Mouse (Mus musculus): ENCODE results near the gene Ifi202b.
"Not testable (repeated sequence)": the region's sequence is repeated elsewhere in the genome, so short reads cannot be mapped to it uniquely, and the experiment has no call there.

Gene Ifi202b

DNA sequence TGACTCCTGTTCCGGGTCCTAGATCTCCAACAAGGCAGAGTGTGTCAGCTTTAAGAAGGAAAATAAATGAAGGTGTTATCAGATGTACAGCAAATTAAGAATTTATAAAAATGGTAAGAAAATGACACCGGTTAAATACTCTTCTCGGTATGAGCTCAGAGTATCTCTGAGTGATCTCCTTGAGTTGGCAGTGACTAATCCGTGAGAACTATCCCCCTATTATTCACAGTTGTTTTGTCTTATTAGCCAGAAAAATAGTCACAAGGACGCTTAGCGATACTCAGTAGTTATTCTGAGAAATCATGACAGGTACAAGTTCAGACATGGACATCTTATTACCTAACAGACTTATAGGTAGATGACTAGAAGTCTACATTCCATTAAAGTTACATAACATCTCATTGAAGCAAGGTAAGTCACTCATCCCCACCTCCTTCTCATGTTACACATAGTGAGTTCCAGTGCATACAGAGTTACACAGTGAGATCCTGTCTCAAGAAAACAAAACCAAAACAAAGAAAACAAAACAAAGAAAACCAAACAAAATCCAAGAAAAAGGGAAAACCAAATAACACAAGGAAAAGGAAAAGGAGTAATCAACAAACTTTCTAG lies at the start of gene Ifi202b:
TSS of gene Ifi202b (minus strand) at position 51 of the 612 bp plus-strand sequence.
- not testable (repeated sequence) for DNase-seq

DNA sequence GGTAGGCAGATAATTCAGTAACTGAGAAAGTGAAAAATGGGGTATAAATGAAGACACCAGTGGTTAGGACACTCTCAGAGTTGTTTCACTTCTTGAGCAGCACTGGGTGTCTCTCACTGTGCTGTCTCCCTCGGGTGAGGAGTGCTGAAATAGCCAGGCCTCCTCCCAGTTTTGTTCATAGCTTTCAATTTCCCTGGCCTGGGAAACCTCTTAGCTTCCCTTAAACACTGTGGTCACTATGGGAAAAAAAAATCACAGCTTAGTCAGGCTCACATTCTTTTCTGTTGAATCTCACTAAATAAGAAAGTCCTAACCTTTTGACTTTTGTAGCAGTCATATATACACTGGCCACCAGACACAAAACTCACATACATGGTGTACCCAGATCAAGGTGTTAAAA lies 49.2 kb upstream of the Ifi202b start, which contains the start of gene Ifi205:
TSS of gene Ifi205 (minus strand) at position 113 of the 400 bp plus-strand sequence.
- DNase-seq, result no peak

GRCm38 (mm10) chr1:174007050-174007449 lies 24.5 kb upstream of the Ifi202b start:
- DNase-seq, result not testable (repeated sequence)

DNA sequence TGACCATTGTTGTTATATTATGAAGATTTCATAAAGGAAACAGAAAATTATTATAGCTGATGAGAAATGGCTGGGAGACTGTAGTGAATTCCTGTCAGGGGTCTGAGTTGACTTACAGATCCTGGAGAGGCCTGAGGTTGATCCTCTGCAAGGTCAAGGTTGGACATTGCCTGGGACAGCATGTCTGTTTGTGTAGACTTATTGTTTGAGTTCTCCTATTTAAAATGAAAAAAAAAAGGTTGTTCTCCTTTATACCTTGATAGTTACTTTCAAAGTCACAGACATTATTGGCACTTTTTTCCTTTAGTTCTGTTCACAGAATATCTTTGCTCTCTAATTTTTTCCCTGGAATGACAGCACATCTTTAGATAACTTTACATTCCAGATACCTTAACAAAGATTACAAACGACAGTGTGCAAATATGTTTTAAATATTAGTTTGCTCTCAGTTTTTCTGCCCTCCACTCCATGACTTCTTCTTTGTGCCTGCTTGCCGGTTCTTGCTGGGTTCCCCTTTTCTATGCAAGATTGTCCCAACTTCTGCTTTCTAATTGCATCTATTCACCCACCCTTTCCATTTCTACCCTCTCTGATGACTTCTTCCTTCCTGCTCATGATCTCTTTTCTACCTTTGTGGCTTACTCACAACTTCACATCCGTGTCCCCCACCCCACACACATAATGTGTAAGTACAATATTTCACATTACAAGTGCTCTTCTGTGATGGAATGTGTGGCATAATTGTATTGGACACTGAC lies 22.0 kb upstream of the Ifi202b start:
- not testable (repeated sequence) for DNase-seq

DNA sequence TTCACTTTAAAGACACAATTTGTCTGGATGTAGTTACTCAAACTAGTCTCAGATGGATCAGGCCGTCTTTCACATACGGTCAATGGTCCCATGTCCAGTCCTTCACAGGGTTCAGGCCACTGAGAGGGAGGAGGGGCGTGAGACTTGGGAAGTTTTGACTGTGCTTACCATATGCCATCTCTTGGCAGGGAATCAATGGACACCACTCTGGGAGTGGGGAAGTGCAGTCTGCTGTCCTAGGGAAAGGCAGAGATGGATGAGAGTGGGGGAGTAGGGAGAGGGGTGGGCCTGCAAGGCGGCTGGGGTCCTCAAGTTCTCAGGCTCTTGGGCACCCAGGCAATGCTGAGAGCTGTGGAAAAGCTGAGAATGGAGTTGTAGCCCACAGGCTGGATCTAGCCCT lies 12.5 kb upstream of the Ifi202b start:
- no peak for DNase-seq

DNA sequence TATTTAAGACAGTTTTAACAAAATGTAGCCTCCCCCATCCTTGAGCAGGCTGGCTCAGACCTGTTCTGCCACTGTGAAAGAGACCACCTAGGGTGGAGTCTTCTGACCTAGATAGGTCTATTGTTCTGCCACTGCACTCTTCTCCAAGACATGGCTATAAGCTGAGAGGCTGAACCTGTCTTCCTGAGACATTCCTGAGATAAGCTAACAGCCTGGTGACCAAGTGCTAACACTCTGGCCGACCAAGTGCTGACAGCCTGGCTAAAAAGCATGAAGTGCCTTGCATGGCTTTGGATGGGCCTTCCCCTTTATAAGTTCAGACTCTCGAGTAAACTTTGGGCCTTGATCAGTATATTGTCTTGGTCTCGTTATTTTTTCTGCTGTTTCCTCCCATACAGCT lies 1.5 kb downstream of the Ifi202b start:
- not testable (repeated sequence) for DNase-seq

GRCm38 (mm10) chr1:173977622-173978021 lies 4.9 kb downstream of the Ifi202b start:
- no peak for DNase-seq

DNA sequence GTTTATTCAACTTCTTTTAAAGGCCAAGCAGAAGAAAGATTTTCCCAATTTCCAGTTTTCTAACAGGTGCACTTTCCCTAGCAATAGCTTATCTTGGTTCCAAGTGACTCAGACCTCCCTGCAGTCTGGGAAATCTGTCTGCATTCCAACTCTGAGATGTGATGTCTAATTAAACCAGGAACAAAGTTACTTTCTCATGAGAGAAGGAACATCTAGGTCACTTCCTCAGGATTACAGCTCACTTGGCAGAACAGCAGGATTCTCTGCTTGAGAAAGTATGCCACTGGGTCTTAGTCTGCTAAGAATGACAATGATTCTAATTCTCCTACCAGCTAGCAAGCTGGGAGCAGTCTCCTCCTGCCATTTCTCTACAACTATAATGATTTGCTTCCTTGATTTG lies 9.4 kb downstream of the Ifi202b start:
- DNase-seq, result no peak

- not testable (repeated sequence) for DNase-seq
These were observed 21.1 kb downstream of the Ifi202b start for GRCm38 (mm10) chr1:173961491-173961890.

DNA sequence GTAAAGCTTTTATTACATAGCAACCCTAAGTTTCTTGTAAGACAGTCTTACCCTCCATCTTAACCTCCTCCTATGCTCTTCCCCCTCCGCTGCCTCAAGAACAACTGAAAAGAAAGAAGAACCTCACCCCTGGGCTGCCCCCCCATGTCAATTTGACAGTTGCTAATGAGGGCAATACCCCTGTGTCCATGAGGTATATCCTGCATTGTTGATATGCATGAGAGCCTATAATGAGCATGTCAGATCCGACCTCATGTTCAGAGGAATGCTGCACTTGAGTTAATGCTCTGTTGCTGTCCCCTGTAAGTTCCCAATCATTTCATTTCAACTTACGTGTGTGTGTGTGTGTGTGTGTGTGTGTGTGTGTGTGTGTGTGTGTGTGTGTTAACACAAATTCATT lies 22.5 kb downstream of the Ifi202b start:
- not testable (repeated sequence) for DNase-seq

- not testable (repeated sequence) for DNase-seq
These were observed 26.6 kb downstream of the Ifi202b start for GRCm38 (mm10) chr1:173955839-173956527.

DNA sequence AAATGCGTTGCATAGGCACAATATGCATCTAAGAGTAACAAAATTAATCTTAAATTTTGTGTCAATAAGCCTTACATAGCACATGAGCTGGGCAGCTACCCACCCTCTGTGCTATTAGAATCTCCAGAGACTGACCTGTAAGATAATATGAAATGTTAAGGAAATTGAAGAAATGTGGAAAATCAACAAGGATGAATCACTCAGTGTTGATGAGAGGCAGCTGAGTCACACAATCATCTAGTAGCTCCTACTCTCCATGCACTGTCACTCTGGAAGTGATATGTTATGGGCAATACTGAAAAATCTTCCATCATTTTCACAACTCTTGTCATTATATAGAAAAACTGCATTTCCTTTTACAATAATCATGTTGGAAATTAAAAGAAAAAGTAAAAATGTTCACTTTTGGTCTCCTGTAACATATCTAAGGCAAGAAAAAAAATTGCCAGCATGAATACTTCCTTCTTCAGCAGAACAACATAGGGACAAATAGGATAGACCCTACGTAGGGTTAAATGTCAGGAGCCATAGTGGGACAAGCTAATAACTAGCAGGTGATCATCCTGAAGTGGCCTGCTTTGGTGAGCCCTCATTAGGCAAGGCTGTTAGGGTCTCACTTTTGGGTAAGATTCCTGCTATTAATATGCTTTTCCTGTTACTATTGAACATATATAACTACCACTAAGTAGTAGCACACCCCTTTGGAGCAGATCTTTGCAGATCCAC lies 27.3 kb downstream of the Ifi202b start:
- no peak for DNase-seq

DNA sequence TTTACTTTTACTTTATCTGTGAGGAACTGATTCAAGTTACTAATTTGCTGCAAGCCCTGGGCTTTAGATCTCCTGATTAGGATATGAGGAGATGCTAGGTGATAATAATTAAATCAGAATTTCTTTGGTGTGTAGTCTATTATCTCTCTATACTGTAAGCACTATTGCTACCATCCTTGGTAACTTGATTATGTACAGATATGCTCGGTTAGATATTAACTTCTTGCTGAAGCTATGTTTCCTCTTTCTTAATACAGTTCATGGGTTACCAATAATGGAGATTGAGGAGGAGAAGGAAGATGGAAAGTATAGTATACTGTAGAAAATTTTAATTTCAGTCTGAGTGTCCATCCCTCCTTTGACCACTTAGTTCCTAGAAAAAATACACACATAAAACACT lies 29.0 kb downstream of the Ifi202b start:
- no peak for DNase-seq

- not testable (repeated sequence) for DNase-seq
These were observed 33.5 kb downstream of the Ifi202b start for GRCm38 (mm10) chr1:173949044-173949443.

- peak in 1 of 2 experiments; percentile 5 for DNase-seq
These were observed 39.8 kb downstream of the Ifi202b start for GRCm38 (mm10) chr1:173942780-173943066.

DNA sequence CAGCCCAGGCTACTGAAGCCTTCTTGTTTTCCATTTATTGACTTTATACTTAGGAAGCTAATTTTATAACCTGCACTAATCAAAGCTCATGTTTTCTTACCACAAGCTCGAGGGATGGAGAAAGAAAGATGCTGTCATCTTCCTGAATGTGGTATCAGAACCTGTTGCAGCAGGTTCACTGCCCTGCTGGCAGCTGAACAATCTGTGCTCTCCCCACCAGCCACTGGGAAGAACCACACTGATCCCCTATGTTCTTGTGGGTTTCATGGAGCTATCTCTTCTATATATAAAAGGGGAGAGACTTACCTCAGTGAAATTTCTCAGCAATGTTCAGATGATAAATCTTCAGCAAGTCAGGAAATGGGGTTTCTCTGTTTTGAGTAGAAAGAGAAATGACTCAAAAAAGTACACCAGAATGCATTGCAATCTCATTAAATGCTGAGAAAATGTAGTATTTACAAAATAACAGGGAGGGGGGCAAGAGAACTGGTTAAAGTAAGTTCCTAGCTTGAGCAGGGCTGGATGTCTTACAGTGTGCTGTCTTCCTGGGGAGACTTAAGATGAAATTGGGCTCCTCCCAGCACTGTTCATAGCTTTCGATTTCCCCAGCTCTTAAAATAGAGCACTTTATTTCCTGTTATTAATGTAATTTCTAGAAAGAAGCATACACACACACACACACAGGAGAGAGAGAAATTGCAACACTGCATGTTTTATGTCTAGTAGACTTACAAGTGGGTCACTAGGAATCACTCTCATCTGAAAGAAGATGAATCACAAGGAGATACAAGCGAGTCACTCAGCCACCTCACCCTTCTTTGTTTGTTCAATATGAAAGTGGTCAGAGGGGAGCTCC lies 40.4 kb downstream of the Ifi202b start, which contains the start of the genes Mndal and Ifi203:
TSS of gene Mndal (minus strand) at position 568 of the 856 bp plus-strand sequence.
TSS of gene Ifi203 (minus strand) at position 749 of the 856 bp plus-strand sequence.
- DNase-seq, result peak in 1 of 2 experiments; percentile 2

DNA sequence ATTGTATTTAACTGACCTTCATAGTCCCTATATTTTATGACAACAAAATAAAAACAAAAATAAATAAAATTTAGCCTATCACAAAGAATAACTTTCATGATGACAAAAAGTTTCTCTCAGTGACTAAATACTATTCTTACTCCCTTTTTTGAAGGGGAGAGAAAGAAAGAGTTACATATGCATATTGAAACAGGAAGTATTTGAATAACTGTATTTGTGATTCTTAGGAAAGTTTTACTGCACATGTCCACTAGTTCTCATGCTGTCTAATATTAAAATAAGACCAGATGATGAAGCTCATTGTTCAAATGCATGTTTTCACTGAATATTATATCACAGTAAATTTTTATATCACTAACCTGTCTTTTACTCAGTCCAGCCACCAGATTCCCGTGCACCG lies 41.0 kb downstream of the Ifi202b start:
- DNase-seq, result not testable (repeated sequence)

DNA sequence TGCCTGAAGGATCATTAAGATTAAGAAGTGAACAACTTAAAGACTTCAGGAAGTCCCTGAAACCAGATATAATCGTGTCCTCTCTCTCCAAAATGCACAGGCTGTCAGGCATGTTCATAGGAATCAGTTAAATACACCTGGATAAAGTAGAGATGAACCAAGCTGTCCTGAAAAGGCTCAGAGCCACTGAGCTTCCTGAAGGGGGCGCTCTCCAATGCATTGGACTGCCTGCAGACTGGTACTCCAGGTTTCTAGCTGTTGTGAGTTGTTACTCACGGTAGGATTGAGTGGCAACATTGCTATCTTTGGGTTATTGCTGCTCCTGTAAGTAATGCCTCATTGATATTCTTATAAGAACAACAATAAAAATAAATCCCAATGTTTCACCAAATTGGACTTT lies 63.3 kb downstream of the Ifi202b start:
- not testable (repeated sequence) for DNase-seq

- no peak for DNase-seq
These were observed 68.0 kb downstream of the Ifi202b start for GRCm38 (mm10) chr1:173914559-173914958.

DNA sequence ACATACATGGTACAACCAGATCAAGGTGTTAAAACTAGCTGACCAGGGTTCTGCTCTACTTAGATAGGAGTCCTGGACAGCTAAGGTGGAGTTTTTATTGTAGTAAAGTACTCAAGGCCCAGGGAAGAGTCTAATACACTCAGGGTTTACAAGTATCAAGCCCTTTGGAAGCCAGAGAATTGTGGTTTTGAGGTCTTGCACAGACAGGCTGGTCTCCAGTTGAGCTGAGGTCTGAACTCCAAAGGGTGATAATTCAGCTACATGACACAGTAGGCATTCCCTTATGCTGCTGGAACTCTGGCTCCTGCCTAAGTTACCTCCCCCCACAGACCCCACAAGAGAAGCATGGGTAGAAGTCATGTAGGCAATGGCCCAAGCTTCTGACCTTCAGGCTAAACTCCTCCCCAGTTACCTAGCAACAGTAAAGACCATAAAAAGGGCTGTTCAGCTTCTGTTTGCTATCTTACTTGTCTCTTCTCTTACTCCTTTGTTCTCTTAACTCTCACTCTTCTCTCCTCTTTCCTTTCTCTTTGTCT lies 69.2 kb downstream of the Ifi202b start:
- not testable (repeated sequence) for DNase-seq

Measured in kidney, postnatal 36 days (tissue).